Mouse (Mus musculus) T-helper 1 cell (primary cell): ENCODE data around the gene Slc25a21.

Source experiments
- in situ Hi-C: fragments of 300-600 bp; cut with MboI, MseI; formaldehyde crosslinking; loops from one replicate; pipeline ENCODE4 v1.15.1; 2025; ENCODE audit warnings: high pct_unique_total_duplicates

Slc25a21 gene

GRCm38 (mm10) chr12:57072616-57073015 lies 124.7 kb downstream of the Slc25a21 start:
- in situ Hi-C loops: no loop called here

- in situ Hi-C loops: no loop called here
These were observed 128.7 kb downstream of the Slc25a21 start for GRCm38 (mm10) chr12:57068607-57069006.

- in situ Hi-C loops: no loop called here
These were observed 177.5 kb downstream of the Slc25a21 start for GRCm38 (mm10) chr12:57019737-57020136.

- in situ Hi-C loops: no loop called here
These were observed 180.4 kb downstream of the Slc25a21 start for GRCm38 (mm10) chr12:57016845-57017244.

GRCm38 (mm10) chr12:57016324-57016723 lies 180.9 kb downstream of the Slc25a21 start:
- in situ Hi-C loops: no loop called here

- in situ Hi-C loops: no loop called here
These were observed 188.3 kb downstream of the Slc25a21 start for GRCm38 (mm10) chr12:57009010-57009409.

- in situ Hi-C loops: no loop called here
These were observed 211.2 kb downstream of the Slc25a21 start for GRCm38 (mm10) chr12:56986049-56986448.

- in situ Hi-C loops: no loop called here
These were observed 215.1 kb downstream of the Slc25a21 start for GRCm38 (mm10) chr12:56982066-56982626.

- in situ Hi-C loops: no loop called here
These were observed 222.0 kb downstream of the Slc25a21 start for GRCm38 (mm10) chr12:56975256-56975655.

- in situ Hi-C loops: no loop called here
These were observed 234.0 kb downstream of the Slc25a21 start for GRCm38 (mm10) chr12:56963236-56963635.

- in situ Hi-C loops: no loop called here
These were observed 237.8 kb downstream of the Slc25a21 start for GRCm38 (mm10) chr12:56959230-56960051.

- in situ Hi-C loops: no loop called here
These were observed 239.0 kb downstream of the Slc25a21 start for GRCm38 (mm10) chr12:56958244-56958643.

GRCm38 (mm10) chr12:56951749-56952657 lies 245.3 kb downstream of the Slc25a21 start:
- in situ Hi-C loops: no loop called here

- in situ Hi-C loops: no loop called here
These were observed 253.0 kb downstream of the Slc25a21 start for GRCm38 (mm10) chr12:56944265-56944664.

- in situ Hi-C loops: no loop called here
These were observed 256.4 kb downstream of the Slc25a21 start for GRCm38 (mm10) chr12:56940861-56941260.

GRCm38 (mm10) chr12:56918145-56918544 lies 279.1 kb downstream of the Slc25a21 start:
- in situ Hi-C loops: no loop called here

GRCm38 (mm10) chr12:56906476-56906875 lies 290.8 kb downstream of the Slc25a21 start:
- in situ Hi-C loops: no loop called here

- in situ Hi-C loops: no loop called here
These were observed 291.5 kb downstream of the Slc25a21 start for GRCm38 (mm10) chr12:56905652-56906305.

- in situ Hi-C loops: no loop called here
These were observed 292.1 kb downstream of the Slc25a21 start for GRCm38 (mm10) chr12:56905222-56905621.

- in situ Hi-C loops: no loop called here
These were observed 294.4 kb downstream of the Slc25a21 start for GRCm38 (mm10) chr12:56902774-56903456.

GRCm38 (mm10) chr12:56897976-56898375 lies 299.3 kb downstream of the Slc25a21 start:
- in situ Hi-C loops: no loop called here
